Mouse (Mus musculus) Patski (cell line): Measurements from ENCODE around the gene Spo11. TPM values are rescaled to one million over a fixed set of nuclear protein-coding genes. Genes with fewer than 3 reads are reported as not detected.

Source experiments
- ATAC-seq: fragments of 100-300 bp; one replicate; pipeline ENCODE4 v1.8.0; 2021
- CTCF ChIA-PET: fragments of 350-600 bp; sonication (Branson Sonifier 250); formaldehyde crosslinking; loops from one replicate; lab custom pipeline; 2022; ENCODE audit warnings: inconsistent platforms; lab: Charles Lee
- POLR2A ChIA-PET: fragments of 350-600 bp; sonication (Branson Sonifier 250); formaldehyde crosslinking; loops from one replicate; lab custom pipeline; 2022; ENCODE audit warnings: antibody characterized with exemption, inconsistent platforms; lab: Charles Lee
- DNase-seq: peaks from one replicate; pipeline ENCODE4 v3.0.0-alpha.2; 2011; ENCODE audit warnings: low read depth, low spot score
- H3K27me3 ChIP-seq: fragments of 371-371 bp; one replicate; pipeline ENCODE4 v1.5.1; 2021
- CTCF ChIP-seq: fragments of 100-300 bp; IDR thresholded peaks from one replicate; pipeline ENCODE4 v1.5.1; 2021
- in situ Hi-C: fragments of 300-500 bp; cut with MboI; formaldehyde crosslinking; loops from 3 replicates; pipeline ENCODE4 v1.11.1; 2018; ENCODE audit warnings: low pct_unique_long_range_greater_than_20kb, mixed read lengths
- polyA plus RNA-seq: library from polyadenylated mRNA; unstranded; gene quantifications from one replicate; pipeline ENCODE4 v1.2.3, GENCODE M21; 2021

Spo11 gene
- 1.3 TPM for polyA plus RNA-seq

DNA sequence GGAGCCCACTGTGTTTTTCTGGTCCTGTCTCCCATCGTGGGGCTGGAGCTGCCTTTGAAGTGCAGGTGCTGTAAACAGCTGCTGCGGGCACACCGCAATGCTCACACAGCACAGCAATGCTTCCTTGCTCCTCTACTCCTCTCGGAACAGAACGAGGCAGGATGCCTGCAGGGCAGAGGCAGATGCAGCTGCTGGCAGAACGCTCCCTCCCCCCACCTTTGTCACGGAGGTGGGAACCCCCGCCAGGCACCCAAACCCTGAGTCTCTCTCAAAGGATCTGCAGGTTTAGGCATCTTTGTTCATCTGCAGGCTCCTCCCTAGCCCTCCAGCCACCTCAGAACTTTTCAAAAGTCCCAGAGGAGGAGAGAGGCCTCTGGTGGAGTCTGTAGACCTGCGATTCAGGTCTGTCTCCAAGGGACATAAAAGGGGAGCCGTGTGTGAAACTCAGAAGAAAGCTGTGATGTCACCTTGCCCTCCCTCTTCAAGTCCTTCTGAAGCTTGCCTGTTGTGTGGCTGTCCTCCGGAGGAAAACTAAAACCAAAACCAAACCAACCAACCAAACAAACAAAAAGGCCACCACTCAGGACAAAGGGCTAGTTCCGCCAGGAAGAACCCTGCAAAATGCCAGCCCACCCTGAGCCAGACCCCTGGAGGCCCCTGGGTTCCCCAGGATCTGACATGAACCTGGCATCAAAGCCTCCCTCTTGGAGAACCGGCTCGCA is at the start of gene Spo11:
Gene Spo11, plus strand, starts transcription at position 292 of the 722 bp plus-strand sequence.
- CTCF ChIA-PET: no interaction called here
- H3K27me3 ChIP-seq: no peaks in the 10 kb centered on the region
- in situ Hi-C loops: no loop called here
- DNase-seq (no peak), ATAC-seq (no peak)
- no peak for TF ChIP-seq CTCF
- POLR2A ChIA-PET: no interaction called here

DNA sequence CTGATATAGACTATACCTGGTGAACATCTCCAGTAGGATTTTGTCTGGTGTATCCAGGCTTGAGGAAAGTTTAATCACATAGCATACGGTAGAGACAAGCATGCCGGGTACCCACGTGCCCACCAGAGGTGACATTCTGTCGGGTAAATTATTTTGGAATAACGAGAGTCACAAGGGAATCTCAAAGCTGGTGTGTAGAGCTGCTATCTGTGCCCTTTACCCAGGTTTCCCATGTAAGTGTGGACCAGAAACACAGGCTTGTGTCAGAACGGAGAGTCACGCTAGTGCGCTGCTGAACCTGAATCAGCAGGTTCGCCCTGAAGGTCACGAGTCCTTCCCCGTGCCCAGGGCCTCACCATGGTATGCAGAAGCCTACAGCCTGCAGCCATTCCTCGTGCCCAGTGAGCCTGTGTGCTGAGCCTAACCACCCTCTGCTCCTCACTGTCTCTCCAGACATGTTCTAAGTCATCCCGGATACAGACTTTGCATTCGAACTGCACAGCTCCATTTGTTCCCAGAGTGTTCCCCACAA is 47.5 kb upstream of the Spo11 start:
- in situ Hi-C loops: no loop called here
- DNase-seq (no peak), ATAC-seq (no peak)
- ChIA-PET POLR2A (interaction anchor here (0.6 kb wide), 1 partner anchor 52 kb away, joined by 3 read pairs; no protein-coding TSS in a partner anchor), CTCF (no interaction called here)
- TF ChIP-seq CTCF: no peak
- no peaks in the 10 kb centered on the region for H3K27me3 ChIP-seq

DNA sequence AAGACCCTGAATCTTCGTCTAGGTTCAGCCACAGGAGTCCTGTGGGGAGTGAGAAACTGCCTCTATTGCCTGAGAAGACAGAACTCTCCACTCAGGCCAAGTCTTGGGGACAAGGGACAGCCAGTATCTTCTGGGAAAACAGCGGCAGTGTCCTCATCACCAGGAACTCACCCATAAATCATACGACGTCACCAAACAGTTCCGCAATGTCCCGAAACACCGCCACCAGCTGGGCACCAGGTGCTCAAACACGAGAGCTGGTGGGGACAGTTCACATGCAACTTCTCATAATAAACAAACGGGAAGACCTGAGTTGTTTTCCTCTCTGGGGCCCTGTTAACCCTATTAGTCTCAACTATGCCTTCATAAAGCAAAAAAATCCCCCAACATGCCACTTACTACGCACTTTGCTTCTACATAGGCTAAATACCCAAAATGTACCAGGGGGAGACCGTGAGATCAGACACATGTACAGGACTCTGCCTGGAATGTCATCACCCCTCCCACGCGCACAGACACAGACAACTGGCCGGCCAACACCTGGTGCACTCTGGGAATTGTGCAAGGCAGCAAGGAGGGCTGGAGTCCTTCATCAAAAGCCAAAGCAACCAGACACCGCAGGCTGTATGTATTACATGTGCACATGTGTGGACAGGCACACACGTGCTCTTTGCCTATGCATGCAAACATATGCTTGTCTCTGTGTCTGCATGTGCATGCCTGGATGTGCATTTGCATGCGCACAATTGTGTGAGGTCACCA is 46.2 kb upstream of the Spo11 start:
- no peak for TF ChIP-seq CTCF
- ChIA-PET POLR2A (no interaction called here), CTCF (no interaction called here)
- in situ Hi-C loops: no loop called here
- no peaks in the 10 kb centered on the region for H3K27me3 ChIP-seq
- DNase-seq (no peak), ATAC-seq (no peak)

DNA sequence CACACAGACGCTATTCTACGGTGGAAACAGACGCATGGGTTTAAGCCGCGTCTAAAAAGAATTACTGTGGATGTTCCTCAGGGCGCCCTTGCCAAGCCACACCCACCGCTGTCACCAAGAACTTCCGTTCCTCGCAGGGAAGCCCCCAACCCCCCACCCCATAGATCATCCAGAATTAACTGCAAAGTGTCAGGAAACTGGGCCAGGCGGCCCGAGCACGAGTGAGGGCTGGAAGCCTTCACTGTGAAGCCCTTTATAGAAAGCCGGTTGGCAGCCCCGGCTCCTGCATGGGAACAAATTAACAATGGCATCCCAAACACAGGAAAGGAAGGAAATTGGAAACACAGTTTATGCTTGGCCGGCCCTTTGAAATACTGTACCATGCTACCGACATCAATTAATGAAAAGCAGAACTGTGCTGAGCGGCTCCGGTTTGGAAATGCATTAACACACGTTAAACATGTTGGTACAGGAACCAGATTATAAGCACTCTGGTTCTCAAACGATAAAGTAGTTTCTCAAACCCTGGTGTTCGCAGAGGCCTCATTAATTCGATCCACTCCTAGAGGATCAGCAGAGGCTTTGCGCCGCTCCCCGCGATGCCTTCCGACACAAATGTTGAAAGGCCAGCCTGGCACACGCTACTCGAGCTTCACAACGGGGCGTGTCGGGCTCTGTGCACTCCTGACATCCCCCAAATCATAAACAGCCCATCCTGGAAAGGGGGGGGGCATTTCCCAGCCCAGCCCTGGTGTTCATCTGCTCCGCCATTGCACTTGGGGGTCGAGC is 43.7 kb upstream of the Spo11 start:
- no peak for TF ChIP-seq CTCF
- ATAC-seq (no peak), DNase-seq (no peak)
- in situ Hi-C loops: no loop called here
- H3K27me3 ChIP-seq: no peaks in the 10 kb centered on the region
- POLR2A ChIA-PET: no interaction called here
- CTCF ChIA-PET: no interaction called here

DNA sequence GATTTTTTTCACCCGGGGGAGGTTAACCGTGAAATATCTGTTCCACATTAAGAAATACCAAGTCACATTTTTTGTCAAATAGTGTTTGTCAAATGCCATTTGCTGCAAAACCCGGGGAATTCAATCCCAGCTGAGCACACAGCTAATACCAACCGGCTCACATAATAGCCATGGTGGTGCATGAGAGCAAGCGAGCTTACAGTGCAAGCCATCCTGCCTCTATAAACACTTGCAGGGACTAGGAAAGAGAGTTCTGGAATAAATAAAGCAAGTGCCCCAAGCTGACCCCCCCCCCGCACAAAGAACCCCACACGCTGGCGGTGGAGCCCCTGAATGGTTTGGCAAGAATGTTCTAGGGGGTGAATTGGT is 43.1 kb upstream of the Spo11 start:
- POLR2A ChIA-PET: no interaction called here
- CTCF ChIA-PET: no interaction called here
- ATAC-seq (no peak), DNase-seq (no peak)
- in situ Hi-C loops: no loop called here
- H3K27me3 ChIP-seq: no peaks in the 10 kb centered on the region
- no peak for TF ChIP-seq CTCF

DNA sequence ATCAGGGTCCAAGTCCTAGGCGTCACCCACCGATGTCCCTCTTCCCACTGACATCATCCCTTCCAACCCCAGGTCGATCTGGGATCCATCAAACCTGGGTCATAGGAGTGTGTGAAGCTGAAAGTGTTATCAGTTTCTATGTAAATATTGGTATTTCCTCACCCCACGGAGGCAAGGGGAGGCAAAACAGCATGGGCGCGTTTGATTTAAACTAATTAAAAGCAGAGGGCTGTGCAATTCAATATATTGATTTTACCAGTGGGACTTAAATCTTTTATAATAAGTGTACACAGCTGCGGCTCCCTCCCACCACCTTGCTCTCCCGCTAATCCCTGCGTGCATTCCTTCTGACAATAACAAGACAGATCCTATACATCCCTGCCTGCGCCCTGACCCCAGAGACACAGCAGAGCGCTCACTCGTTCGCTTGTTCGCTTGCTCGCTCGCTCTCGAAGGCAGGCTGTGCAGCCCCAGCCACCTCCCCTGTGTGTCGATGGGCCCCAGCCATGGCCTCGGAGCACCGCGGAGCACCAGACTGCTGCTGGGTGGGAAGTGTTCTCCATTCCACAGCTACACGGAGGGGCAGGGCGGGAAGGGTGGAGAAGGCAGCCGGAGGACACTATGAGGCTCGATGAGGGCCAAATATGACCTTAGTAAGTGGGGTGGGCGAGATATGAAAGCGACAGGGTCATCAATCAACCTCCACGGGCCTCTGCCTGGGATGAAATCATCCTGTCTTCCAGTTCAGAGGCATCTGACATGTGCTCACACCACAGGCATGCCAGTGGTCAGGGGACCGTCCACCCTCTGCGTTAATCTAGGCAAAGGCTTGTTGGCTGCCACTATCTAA is 42.4 kb upstream of the Spo11 start:
- DNase-seq (no peak), ATAC-seq (no peak)
- ChIA-PET POLR2A (no interaction called here), CTCF (no interaction called here)
- no peak for TF ChIP-seq CTCF
- H3K27me3 ChIP-seq: no peaks in the 10 kb centered on the region
- in situ Hi-C loops: no loop called here

DNA sequence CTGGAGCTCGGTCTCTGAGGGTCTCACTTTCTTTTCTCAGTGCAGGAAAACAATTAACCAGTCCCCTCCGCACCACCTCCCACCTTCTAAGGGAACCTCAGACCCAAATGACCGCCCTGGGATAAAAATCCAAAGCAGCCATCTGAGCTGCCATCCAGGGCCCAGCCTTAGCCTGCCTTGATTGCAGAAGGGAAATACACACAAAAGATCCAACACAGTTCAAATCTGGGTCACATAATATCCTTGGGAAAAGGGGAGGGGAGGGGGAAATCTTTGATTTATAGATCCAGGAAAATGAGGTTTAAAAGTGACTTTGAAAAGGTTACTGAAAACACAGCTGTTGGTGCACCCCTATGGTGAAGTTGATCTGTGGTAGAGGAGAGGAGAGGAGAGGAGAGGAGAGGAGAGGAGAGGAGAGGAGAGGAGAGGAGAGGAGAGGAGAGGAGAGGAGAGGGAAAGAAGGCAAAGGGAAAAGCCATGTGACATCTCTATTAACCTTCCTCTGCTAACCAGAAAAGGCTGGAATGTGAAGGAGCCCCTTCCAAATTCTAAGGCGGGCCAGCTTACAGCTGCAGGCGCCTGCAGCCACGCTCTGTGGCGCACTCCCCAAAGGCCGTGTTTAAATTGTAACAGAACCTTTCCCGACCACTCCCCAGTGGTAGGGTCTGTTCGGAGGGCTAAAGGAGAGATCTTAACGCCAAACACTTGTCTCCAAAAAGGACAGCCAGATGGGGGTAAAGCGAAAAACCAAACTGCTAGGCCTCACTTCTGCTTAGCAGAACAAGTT is 41.5 kb upstream of the Spo11 start:
- no peaks in the 10 kb centered on the region for H3K27me3 ChIP-seq
- in situ Hi-C loops: no loop called here
- DNase-seq (no peak), ATAC-seq (no peak)
- no peak for TF ChIP-seq CTCF
- POLR2A ChIA-PET: no interaction called here
- CTCF ChIA-PET: no interaction called here

DNA sequence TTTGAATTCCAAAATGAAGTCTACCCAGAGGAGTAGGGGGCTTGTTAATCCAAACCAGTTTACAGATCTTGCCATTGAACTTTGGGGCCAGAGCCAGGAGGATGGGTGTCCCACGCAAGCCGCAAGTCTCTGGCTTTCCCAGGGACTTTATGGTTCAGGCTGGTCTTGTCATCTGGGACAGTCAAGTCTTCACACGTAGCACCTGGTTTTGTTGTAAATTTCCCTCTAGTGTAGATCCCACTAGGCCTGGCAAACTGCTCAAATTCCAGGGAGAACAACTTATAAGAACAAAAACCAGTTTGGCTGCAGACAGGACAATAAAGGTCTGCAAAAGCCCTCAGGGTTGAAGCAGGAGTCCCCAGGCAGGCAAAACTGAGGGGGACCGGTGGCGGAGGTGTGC is 40.7 kb upstream of the Spo11 start:
- ChIA-PET POLR2A (no interaction called here), CTCF (no interaction called here)
- no peak for DNase-seq
- no peak for TF ChIP-seq CTCF
- H3K27me3 ChIP-seq: no peaks in the 10 kb centered on the region
- in situ Hi-C loops: no loop called here
- no peak for ATAC-seq

DNA sequence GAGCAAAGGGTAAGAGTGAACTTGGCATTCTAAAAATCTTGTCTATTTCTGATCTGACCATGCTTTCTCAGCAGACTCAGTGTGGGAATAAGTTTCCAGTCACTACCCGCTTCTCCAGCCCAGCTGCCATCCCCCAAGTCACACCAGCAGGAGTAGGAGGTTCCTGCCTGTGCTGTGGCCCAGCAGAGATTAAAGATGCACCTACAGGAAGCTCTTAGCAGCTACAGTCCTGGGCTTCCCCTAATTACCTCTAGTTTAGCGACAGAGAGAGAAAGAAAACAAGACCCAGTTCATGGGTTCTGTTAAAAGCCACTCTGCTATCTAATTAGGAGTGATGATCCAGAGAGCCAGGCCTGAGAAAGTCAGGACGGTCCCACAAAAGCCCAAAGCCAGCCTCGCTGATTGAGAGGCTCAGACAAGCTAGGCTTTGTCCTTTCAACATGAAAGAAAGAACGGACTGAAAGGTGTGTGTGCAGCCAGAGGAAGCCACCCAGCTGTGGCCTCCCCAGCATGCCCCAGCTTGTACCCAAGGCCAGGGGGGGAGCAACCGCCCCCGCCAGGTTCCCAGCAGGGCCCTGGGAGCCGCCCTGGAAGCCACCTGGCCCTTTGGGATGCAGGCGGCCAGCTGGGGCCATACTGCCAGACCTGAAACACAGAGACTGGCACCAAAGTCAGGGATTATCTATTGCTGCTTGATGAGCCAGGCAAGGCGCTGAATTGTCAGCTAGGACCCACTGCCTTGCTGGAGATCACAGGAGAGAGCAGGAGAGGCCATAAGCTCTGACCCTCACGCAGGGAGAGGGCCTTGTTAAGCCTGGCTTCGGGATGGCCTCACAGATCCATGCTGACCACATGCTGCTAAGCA is 39.9 kb upstream of the Spo11 start:
- ATAC-seq (no peak), DNase-seq (no peak)
- H3K27me3 ChIP-seq: no peaks in the 10 kb centered on the region
- in situ Hi-C loops: no loop called here
- TF ChIP-seq CTCF: no peak
- ChIA-PET POLR2A (no interaction called here), CTCF (no interaction called here)
